Mouse (Mus musculus): ENCODE measurements at regions not wholly inside any gene's neighbourhood (a gene's known extent, or its start where the extent isn't known, plus 50 kb on each side); places are given as distances from the start of the nearest gene placed in this dataset.

DNA sequence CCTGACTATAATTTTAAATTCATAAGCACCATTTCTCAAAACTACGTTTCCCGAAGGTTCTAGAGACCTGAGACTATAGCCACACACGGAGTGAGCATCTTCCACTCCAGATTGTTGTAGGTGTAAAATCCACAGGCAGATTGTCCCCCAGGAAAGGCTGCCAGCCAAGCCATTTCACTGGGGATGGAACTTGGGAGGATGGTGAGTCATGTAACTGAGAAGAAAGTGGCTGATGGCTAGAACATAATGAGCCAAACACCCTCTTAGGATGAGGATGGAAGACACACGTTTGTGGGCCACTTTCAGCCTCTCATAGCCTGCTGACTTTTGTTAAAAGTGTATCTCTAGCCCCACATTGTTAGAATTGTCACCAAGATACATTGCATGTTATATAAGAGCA, 564.1 kb downstream of the Btbd3 start:
- peak; percentile 71 to 83 for DNase-seq (ENCODE audit: low spot score in 2 of 2)

DNA sequence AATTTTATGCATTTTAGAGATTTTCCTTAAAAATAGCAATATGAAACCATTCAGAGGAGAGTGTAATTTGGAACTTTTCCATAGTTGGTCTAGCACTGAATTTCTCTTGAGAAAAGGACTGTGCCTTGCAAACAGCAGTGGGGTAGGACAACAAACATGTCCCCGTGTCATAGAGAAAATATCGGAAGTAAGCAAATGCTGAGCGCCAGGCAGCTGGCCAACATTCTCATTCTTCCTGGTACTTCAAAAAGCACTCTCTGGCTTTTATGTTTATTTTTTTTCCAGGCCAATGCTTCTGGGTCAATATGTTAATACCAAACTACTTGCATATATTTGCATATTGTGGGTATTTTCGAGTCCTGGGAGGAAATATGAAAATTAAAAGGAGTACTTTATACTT, 568.5 kb downstream of the Btbd3 start:
- peak in 1 of 2 experiments; percentile 47 for DNase-seq (ENCODE audit: low spot score in 2 of 2)

DNA sequence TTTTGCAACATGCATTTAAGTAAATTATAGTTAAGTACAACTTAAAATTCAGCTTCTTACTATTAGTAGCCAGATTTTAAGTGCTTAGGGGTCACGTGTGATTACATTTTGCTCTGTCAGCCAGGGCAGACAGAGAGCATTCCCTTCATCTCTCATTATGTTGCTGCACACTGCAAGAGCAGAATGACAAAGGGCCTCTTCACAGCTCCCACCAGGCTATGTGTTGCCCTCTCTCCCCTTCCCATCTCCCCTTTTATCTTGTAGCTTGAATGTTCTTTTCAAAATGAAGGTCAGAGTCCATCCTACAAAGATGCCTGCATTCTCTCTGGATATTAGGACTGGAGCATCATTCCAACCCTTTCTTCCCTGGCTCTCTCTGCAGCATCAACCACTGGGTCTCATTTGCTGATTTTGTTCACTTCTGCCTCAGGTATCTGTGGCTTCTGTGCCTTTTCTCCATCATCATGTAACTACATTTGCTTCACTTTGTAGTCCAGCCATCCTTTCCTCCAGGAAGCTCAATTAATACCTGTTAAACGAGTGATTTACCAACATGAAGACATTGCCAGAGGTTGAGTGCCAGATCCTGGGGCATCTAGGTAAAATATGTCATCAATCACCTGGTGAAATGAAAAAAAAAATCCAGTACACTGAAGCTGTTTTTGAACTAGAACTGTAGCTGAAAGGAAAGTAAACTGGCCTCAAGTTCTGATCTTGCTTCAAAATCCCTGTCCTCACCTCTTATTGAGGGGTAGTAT, 571.6 kb downstream of the Btbd3 start:
- DNase-seq (ENCODE audit: low spot score in 2 of 2) = no peak

DNA sequence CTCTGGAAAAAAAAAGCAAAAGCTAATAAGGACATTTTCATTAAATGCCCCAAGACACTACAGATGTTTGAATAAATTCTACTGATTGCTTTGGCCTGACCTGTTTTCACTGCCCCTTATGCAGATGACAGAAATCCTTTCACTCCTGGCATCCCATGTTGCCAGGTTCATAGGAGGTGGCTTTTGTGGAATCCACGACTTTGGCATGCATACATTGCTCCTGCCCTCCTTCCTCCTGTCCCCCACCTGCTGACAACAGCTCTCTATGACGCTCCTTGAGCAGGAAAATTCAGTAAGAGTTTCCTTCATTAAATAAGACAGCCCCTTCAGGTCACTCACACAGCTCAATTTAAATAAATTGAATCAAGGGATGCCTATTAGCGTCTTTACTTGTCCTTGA, 582.5 kb downstream of the Btbd3 start:
- no peak for DNase-seq (ENCODE audit: low spot score in 2 of 2)

DNA sequence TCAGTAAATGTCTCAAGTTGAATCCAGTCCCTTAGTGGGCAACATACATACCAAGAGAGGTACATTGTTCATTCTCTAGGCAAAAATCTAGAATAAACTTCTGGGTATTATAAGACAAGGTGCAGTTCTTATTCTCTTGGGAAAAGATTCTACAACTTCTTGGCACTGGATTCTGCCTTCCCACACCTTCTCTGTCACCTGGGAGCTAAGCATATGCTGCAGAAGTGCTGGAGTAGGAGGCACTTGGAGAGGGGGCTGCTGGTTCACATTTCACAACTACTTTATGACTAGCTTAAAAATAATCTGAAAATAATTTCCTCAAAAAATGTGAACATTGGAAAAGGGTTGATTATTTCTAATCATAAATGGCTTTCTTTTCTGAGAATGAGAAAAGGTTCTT, 602.8 kb downstream of the Btbd3 start:
- DNase-seq (ENCODE audit: low spot score in 2 of 2) = peak; percentile 31 to 35

DNA sequence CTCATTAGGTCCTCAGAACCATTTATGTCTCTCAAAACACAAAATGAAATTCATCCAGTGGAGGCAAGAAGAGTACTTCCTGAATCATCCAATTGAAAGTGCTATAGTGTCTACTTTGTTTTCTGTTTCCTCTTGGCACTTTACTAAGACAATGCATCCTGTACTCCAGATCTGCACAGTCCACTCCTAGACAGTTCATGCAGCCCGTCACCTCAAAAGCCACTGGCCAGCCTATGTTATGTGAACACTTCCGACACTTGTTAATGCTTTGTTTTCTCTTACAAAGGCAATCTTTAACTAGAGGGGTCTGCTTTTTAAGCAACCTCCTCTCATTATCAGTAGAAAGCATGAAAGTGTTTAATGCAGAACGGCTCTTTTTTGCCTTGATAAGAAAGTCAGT, 597.1 kb upstream of the Sptlc3 start:
- DNase-seq (ENCODE audit: low spot score in 2 of 2) = no peak

DNA sequence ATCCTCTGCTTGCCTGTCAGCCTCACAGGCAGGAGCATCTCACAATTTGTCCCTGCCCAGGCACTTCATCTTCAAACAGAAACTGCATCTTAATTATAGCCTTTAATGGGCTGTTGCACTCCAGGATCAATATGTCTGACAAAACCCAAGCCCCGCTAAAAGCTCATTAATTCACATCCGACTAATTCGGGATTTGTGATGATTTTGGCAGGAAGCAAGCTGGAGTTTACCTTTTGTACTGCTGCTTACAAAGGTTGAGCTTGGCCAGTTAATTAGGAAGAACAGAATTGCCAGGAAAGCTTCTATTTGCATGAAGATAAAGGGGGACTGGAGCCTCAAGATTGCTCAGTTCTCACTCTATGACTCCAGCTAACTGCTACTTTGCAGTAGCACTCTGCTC, 596.6 kb upstream of the Sptlc3 start:
- DNase-seq (ENCODE audit: low spot score in 2 of 2) = peak in 1 of 2 experiments; percentile 5

DNA sequence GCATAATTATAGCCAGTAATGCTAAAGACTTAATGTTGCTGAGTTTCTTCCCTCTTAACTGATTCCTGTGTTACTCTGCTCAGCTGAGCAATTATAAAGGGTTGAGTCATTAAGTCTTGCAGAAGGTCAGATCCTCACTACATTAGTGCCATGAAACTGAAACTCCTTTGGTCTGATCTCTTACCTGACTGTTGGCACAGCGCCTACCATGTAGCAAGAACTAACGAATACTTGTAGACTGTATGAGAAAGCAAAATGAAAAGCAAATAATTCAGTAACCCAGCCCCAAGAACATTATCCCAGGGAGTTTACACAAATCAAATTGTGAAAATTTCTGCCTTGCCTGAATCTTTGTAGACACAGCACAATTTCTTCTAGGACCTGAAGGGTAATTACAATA, 556.5 kb upstream of the Sptlc3 start:
- no peak for DNase-seq (ENCODE audit: low spot score in 2 of 2)

DNA sequence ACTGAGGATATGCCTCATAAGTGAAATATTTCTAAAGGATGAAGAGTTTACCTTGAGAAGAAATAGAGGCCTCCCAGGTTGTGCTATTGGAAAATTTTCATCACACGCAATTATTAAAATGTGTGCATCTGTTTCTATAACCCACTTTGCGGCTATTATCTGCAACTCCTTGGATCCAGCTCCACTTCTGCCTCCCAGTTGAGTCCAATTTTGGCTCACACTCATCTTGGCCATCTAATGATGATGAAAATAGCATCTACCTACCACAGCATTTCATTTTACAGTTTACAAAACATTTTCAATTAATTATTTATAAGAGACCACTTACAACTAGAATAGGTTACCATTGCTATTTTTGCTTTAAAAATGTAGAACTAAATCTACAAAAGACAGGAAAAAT, 554.3 kb upstream of the Sptlc3 start:
- no peak for DNase-seq (ENCODE audit: low spot score in 2 of 2)

DNA sequence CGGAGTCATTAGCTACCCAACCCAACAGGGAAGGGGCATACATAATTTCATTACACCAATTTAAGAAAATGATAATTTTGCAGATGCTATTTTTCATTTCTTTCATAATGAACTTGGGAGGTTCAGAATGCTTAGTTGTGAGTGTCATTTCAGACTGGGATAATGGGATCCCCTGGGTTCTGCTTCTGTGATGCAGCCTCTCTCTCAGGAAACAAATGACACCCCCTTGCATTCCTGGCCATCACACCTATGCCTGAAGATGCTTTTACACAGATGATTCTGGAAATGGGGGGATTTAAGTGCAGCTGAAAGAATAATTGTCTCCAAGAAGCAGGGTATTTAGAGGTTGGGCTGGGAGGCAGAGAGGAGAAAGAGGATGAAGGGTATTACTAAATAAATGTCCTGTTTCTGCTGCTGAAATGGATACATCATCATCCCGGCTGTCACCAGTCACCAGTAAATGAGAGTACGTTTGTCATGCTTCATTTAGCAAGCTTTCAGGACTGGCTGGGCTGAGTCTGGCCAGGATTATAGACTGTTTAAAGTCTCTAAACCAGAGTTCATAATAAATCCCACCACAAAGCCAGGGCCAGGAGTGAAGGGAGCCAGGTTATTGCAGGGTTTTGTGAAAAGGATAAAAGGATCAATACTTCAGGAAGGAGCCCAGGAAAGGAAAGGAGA, 527.5 kb upstream of the Sptlc3 start:
- no peak for DNase-seq (ENCODE audit: low spot score in 2 of 2)

DNA sequence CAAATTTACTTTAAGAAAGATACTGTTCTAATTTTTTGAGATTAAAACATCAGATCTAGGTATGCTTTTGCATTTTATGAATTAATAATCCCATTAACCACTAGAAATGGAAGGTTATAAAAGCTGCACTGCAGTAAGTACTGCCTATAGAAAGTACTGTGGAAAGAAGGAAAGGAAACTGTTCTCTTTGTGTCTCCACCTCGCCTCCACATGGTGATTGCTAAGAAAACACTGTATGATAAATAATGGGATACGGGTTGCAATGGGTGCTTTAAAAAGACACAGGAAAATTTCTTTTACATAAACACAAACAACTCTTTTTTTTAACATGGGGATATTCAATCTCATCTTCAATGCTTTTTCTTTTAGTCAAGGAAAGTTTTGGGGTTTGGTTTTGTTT, 519.2 kb upstream of the Sptlc3 start:
- DNase-seq (ENCODE audit: low spot score in 2 of 2) = no peak

DNA sequence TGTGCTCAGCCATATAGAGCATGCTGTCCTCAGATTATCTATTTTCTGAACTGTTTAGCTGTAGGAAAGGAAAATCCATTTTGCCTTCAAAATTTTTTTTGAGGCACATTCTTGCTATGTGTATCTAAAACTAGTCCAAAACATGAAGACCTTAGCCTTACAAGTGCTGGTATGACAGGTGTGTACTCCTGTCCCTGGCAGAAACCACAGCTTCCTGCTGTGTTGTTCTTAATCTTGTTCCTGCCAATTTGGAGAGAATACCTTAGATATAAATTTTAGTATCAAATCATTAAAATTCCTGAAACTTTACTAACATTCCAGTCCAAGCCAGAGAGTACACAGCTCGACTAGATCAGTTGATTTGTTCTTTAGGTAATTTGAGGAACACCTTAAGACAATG, 503.7 kb upstream of the Sptlc3 start:
- DNase-seq (ENCODE audit: low spot score in 2 of 2) = no peak

DNA sequence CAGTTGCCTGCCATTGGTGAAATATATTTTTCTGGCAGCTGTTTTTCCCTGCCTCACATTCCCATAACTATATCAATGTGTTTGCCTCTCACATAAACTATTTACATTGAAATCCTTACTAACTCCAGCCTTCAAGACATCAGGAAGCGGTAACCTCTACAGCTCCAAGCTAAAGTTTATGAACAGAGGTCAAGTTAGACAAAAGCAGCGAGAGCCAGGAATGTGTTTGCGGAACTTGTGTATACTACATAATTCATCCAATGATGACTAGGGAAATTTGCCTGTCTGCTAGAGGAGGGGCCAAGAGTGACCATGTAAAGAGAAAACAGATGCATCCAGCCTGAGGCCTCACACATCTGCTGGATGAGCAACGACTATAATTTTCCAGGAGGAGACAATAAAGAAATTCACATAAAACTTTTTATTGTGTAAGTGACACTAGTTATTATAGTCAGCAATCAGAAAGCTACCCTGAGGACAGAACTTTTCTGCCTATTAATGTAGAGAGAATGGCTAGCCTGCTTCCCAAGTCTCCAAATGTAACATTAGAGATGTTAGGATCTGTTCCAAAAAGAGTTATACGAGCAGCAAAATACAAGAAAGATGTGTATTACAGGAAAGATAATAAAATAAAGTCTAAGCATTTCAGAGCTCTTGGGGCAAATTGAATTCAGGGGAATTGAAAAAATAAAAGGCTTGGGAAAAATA, 461.5 kb upstream of the Sptlc3 start:
- no peak for DNase-seq (ENCODE audit: low spot score in 2 of 2)

DNA sequence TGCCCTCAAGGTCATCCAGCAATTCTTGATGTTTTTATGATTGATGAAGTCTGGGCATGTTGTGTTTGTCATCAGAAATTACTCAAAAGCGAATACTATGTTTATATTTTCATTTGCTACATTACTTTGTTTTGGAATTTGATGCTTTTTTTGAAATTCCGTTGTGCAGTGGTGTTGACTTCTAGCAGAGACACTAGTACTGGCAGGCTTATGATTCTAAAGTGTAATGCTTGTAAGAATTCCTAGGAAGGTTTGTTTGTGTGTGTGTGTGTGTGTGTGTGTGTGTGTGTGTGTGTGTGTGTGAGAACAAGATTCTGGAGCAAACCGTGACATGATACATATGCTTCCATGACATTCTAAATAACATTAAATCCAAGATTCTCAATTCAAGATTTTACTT, 458.9 kb upstream of the Sptlc3 start:
- DNase-seq (ENCODE audit: low spot score in 2 of 2) = no peak

DNA sequence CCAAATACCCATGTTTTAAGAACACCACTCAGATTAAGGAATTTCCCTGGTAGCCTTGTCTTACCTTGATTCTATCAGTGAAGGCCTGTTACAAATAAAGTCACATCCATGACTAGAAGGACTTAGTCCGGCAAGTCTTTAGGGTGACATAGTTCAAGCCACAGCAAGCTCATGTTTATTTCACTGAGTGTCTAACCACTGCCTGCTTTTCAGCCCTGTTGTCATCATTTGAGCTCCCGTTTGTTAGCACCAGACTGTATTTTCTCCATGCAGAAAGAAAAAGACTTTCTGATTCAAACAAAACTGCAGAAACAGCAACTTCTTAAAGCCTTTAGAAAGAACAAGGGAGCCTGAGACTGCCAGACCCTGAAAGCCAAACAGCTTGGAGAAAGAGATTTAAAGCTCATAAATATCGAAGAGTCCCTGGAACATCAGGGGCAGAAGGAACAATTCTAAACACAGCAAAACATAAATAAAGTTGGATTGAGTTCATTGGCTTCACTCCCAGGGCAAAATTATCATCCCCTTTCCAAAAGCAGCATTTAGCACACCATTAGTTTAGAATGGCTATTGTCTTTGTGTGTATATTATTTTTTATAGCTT, 451.9 kb upstream of the Sptlc3 start:
- DNase-seq (ENCODE audit: low spot score in 2 of 2) = no peak

DNA sequence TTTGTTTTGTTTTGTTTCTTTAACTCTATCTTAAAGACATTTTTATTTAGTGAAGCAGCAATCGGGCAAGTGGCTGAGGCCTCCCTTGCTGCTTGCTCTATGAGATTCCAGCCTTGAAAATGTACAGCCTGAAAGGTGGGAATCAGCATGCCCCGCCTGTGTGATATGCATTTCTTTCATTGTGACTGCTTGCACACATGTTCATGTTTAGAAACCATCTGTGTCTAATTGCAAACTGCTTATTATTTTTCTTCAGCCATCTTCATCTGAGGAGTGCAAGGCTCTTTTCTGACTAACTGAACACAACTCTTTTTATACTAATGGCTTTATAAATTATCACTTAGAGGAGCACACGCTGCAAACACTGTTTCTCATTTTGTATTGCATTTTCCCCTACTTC, 449.0 kb upstream of the Sptlc3 start:
- no peak for DNase-seq (ENCODE audit: low spot score in 2 of 2)

DNA sequence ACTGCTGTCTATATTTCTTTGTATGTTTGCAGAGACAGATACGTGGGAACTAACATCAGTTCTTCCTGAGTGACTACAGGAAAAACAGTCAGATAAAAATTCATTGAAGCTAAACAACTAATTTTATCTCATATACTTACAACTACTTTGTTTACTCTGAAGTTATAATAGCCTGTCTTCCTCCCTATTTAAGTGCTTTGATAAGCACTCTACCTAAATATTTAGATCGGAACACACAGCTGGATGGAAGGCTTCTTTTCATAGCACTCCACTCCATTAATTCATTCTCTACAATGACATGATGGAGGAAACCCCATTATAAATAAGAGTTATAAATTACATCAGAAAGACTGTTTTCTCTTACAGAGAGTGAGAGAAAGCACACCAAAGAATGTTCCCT, 438.5 kb upstream of the Sptlc3 start:
- no peak for DNase-seq (ENCODE audit: low spot score in 2 of 2)

DNA sequence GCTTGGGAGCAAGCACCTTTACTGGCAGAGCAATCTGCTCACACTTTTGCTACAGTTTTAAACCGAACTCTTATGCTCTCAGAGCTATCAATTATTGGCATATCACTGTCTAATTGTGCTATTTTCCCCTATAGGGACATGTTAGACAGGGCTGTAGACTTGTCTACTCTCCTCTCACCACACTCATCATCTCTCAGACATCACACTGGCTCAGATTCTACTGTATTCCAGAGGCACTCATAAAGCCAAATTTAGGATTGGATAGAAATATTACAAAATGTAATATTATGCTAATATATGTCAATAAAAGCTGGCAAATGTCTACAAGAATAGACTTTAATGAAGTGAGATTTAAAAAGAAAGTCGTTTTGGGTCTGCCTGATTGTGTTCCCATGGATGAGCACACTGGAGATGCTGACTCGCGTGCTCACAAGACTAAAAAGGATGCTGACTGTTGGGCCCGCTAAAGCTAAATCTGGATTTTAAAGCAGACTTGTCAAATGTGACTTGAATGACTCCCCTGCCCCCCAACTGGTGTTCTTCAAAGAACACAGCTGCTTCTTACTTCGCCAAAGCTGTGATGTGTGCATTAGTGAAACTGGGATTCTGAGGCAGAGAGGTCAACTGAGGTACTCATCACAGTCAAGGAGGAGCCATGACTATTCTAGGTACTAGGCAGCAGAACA, 424.3 kb upstream of the Sptlc3 start:
- no peak for DNase-seq (ENCODE audit: low spot score in 2 of 2)

DNA sequence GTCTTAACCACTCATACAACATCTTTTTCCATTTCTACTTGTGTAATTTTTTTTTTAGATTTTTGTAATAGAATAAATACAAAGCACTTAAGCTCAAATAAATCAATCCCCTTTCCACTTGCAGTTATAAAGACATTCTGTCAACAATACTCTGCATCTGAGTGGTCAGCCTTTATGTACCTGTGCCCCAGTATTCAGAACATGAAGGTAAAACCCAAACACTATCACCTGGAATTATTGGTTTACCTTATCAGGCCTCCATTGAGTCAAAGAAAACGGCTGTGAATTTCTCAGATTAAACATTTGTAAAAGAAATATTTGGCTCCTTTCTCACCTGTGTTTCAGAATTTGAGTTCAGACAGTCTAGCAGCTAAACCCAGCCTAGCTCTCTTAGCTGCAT, 422.0 kb upstream of the Sptlc3 start:
- no peak for DNase-seq (ENCODE audit: low spot score in 2 of 2)

DNA sequence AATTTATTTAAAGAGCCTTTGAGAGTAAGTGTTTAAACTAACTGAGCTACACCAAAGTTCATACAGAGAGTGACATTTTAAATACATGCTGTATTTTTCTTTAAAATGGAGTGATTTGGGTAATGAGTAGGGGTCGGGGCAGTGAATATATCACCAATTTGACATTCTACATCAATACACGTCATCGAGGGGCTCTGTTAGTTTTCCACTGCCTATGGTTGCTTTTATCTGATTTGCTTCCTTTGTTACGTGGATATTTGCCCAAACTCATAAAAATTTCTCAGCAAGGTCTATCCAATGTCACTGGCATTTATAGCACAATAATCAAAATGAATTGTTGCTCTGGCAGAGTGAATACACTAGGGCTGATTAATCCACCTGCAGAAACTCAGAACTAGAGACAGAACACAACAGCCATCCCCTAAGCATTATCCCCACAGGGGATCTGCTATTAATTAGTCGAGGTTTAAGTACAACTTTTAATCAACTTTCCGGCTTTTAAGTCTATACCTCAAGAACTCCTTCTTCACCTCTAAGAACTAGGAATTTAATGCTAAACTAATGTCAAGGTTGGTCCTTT, 400.1 kb upstream of the Sptlc3 start:
- no peak for DNase-seq (ENCODE audit: low spot score in 2 of 2)

DNA sequence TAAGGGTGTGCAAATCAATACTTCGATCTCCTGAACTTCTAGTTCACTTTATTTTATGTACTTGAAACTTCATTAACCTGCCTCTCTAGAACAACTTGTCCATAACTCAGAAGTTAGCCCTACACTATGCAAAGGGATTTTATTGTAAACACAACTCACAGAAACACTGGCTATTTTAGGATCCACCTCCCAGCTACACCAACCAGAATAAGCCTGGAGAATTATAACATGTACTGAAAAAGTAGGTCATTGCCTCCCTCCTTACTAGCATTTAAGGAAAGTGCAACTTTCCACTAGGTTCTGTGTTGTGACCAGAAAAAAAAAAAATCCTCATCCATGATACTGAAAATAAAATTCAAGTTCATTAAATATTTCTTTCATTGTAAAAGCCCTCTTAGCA, 382.0 kb upstream of the Sptlc3 start:
- no peak for DNase-seq (ENCODE audit: low spot score in 2 of 2)

DNA sequence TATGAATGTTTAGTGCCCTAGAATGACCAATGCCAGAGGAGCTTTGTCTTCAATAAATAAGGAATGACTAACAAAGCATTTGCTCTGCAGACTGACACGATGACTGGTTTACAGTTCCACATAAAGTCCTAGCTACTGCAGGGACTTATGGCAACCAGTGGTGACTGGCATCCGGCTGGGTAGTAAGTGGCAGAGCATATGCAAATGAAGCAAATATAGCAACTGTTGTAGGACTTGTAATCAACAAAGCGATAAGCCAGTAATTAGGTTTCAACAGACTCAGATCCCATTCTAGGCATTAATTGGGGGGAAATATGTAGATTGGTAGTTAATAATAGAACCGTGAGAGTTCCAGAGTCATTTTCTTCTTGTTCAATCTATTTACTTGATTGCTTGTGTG, 379.2 kb upstream of the Sptlc3 start:
- DNase-seq (ENCODE audit: low spot score in 2 of 2) = no peak

Measured in right cerebral cortex, adult 2 months (tissue).